Mouse (Mus musculus) heart, postnatal 25 days (tissue): ENCODE measurements around the gene Tmc8. TPM values are rescaled to one million over a fixed set of nuclear protein-coding genes. Genes with fewer than 3 reads are reported as not detected.
"Not testable (repeated sequence)": the region's sequence is repeated elsewhere in the genome, so short reads cannot be mapped to it uniquely, and the experiment has no call there.

Experiments
- DNase-seq: peaks from one replicate; pipeline ENCODE4 v3.0.0; 2022; ENCODE audit warnings: low spot score
- intact Hi-C: fragments of 180-260 bp; cut with DNase I; formaldehyde crosslinking; loops from one replicate; pipeline ENCODE4 v1.15.1; 2025
- total RNA-seq, 2 experiments: library from RNA; stranded (reverse); gene quantifications; 2 replicates each; pipeline ENCODE4 v1.2.3; 2021

Tmc8 gene
- total RNA-seq, 2 experiments from 2014 or later = 2.9 to 3.4 TPM

- intact Hi-C loops = no loop called here
- no peak for DNase-seq
Measured at GRCm38 (mm10) chr11:117769683-117770047, 12.2 kb upstream of the Tmc8 start.

GRCm38 (mm10) chr11:117770407-117770806 is 11.5 kb upstream of the Tmc8 start:
- intact Hi-C loops = no loop called here
- DNase-seq = no peak

GRCm38 (mm10) chr11:117772352-117772751 is 9.5 kb upstream of the Tmc8 start:
- intact Hi-C loops = no loop called here
- DNase-seq = no peak

- intact Hi-C loops = no loop called here
- DNase-seq = no peak
Measured at GRCm38 (mm10) chr11:117774925-117775324, 7.0 kb upstream of the Tmc8 start.

GRCm38 (mm10) chr11:117775540-117775939 is 6.3 kb upstream of the Tmc8 start:
- no peak for DNase-seq
- intact Hi-C loops = no loop called here

- DNase-seq = no peak
- intact Hi-C loops = no loop called here
Measured at GRCm38 (mm10) chr11:117776085-117776792, 5.6 kb upstream of the Tmc8 start.

GRCm38 (mm10) chr11:117777111-117777510 is 4.8 kb upstream of the Tmc8 start:
- intact Hi-C loops = no loop called here
- no peak for DNase-seq

GRCm38 (mm10) chr11:117778031-117778430 is 3.8 kb upstream of the Tmc8 start:
- intact Hi-C loops = loop anchor here (2.0 kb wide), 1 partner anchor 47 kb away; the partner anchor contains the start of gene Afmid
- no peak for DNase-seq

- intact Hi-C loops = loop anchor here (2.0 kb wide), 1 partner anchor 46 kb away; the partner anchor contains the start of gene Afmid
- no peak for DNase-seq
Measured at GRCm38 (mm10) chr11:117778851-117779433, 2.9 kb upstream of the Tmc8 start.

GRCm38 (mm10) chr11:117779434-117780198 is 2.3 kb upstream of the Tmc8 start:
- DNase-seq = peak; percentile 74
- intact Hi-C loops = loop anchor here (2.0 kb wide), 1 partner anchor 45 kb away; the partner anchor contains the start of gene Afmid

GRCm38 (mm10) chr11:117780199-117780515 is 1.7 kb upstream of the Tmc8 start:
- DNase-seq = no peak
- intact Hi-C loops = no loop called here

- DNase-seq = peak; percentile 85
- intact Hi-C loops = no loop called here
Measured at GRCm38 (mm10) chr11:117780582-117781111, 1.2 kb upstream of the Tmc8 start.

GRCm38 (mm10) chr11:117781199-117781821 is 566 bp upstream of the Tmc8 start:
- DNase-seq = peak; percentile 50
- intact Hi-C loops = no loop called here

GRCm38 (mm10) chr11:117782705-117783034 is 794 bp downstream of the Tmc8 start:
- no peak for DNase-seq
- intact Hi-C loops = no loop called here

GRCm38 (mm10) chr11:117783089-117783488 is 1.2 kb downstream of the Tmc8 start:
- intact Hi-C loops = no loop called here

GRCm38 (mm10) chr11:117783683-117784309 is 1.9 kb downstream of the Tmc8 start:
- no peak for DNase-seq
- intact Hi-C loops = no loop called here

More at GRCm38 (mm10) chr11:117783089-117783488, 1.2 kb downstream of the Tmc8 start:
- DNase-seq = peak; percentile 48

- no peak for DNase-seq
- intact Hi-C loops = loop anchor here (2.0 to 5.0 kb wide), 2 partner anchors 34 to 77 kb away; no protein-coding TSS in a partner anchor
Measured at GRCm38 (mm10) chr11:117786294-117786693, 4.4 kb downstream of the Tmc8 start.

- intact Hi-C loops = loop anchor here (5.0 kb wide), 1 partner anchor 36 kb away; no protein-coding TSS in a partner anchor
- not testable (repeated sequence) for DNase-seq
Measured at GRCm38 (mm10) chr11:117788481-117788880, 6.6 kb downstream of the Tmc8 start.

GRCm38 (mm10) chr11:117790286-117790685 is 8.4 kb downstream of the Tmc8 start:
- intact Hi-C loops = loop anchor here (1.0 kb wide), 1 partner anchor 34 kb away; no protein-coding TSS in a partner anchor
- no peak for DNase-seq
